Mouse (Mus musculus) testis, postnatal 14 days (tissue): ENCODE measurements at regions not wholly inside any gene's neighbourhood (a gene's known extent, or its start where the extent isn't known, plus 50 kb on each side); places are given as distances from the start of the nearest gene placed in this dataset.
A peak's percentile ranks its signal among the peaks of the same experiment; 100 is the strongest.

Experiments
- DNase-seq: peaks from one replicate; pipeline ENCODE4 v3.0.0; 2021; ENCODE audit warnings: low spot score

DNA sequence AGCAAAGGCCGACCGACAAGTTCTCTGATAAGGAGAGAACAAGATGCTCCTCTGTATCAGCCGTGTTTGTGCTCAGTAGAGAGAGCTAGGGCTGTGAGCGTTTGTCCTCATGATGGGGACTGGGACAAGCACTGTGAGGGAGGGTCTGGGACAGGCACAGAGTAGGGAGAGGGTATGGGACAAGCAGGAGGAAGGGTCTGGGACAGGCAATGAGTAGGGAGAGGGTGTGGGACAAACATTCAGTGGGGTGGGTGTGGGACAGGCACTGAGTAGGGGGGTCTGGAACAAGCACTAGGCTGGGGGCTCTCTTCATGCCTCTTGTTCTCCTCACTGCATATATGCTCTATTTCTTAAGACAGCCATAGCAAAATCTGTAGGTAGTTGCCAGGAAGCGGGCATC is 70.2 kb upstream of the Plcl2 start:
- peak; percentile 67 for DNase-seq

- peak; percentile 30 for DNase-seq
Observed at GRCm38 (mm10) chr17:50439365-50439764, 69.8 kb upstream of the Plcl2 start.

DNA sequence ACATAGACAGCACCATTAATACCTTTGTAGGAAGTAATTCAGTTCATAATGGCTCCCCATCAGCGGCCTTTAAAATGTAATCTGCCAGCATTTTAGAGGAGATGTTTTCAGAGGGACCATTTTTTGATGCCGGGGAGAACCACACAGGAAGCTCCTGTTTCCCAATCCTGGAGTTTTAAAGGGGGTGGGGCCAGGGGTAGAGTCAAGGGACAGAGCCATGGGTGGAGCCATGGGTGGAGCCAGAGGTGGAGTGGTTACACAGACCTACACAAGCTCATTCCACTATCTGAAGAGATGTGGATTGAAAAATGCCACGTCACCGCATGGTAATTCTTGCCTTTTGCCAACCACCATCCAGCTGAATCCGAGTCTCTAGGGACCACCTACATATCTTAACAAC is 67.1 kb upstream of the Plcl2 start:
- DNase-seq, result no peak

DNA sequence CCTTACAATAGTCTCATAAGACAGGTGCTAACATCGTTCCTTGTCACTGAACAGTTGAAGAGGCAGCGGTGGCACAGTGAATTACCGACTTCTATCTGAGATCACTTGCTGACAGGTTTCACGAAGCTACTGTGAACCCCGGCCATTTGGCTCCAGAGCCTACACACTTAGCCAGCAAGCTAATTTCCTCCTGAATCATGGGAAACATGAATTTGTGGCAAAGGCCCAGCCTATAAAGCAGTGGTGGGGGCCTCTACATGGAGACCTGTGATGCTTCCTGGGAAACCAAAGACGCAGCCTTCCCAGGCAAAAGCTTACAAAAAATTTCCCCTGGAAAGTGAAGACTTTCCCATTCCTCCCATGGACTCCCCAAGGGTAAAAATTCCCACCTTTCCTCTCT is 66.3 kb upstream of the Plcl2 start:
- DNase-seq, result no peak

DNA sequence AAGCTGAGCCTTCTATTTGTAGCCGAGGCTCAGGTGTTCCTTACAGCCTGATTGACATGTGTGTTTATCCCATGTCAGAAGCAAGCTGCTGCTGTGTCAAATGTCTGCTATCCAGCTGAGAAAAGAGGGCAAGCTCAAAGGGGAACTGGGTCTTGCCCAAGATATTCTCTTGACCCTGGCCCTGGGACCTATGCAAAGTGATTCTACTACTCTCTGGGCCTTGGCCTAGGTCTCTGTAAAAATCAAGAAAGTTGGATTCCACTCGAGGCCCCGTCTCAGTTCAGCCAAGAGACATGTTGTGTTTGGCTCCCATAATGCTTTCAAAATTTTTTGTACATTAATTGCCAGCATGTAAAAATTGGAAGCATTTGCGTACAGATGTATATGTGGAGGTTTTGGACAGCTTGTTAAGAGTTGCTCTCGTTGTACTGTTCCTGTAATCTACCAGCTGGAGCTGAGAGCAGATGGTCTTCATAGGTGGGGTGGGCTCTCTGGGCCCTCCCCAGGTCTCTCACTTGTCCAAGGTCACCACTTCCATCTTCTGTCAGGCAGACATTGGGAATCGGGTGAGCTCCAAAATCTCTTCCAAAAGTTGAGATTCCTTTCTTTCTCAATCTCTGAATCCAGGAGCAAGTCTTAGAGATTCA is 65.7 kb upstream of the Plcl2 start:
- no peak for DNase-seq

DNA sequence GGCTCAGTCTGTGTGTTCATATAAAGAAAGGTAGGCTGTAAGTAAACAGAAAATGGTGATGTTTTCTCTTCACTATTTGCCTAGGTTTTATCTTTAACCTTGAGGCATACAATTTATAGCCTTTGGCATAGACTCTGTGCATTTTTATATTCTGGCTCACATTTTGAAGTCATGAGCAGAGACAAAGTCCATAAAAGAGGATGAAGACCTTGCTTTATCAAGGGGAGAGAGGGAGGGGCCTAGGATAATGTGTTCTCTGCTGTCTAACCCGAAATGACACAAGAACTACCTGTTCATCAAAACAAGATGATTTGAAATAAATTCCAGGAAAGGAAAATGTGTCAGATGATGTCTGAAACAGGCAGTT is 65.2 kb upstream of the Plcl2 start:
- no peak for DNase-seq

GRCm38 (mm10) chr17:50448693-50449092 is 60.5 kb upstream of the Plcl2 start:
- no peak for DNase-seq

DNA sequence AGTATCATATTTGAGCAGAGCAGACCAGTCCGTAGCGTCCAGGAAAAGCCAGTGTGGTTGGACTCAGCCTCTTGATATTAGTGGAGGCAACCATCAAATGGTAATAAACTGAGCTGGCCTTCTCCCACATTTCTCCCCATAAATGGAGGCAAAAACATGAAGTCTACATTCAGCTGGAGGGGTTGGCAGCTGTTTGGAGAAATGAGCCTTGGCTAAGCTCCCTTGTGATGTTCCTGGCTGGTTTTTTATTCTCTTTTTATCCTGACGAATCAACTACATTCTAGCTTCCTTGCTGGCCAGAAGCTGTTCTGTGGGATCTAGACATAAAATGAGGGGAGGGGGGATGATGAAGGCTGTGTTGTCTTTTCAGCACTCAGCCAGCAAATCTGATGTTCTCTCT is 57.6 kb upstream of the Plcl2 start:
- DNase-seq, result no peak

GRCm38 (mm10) chr17:50453524-50453923 is 55.7 kb upstream of the Plcl2 start:
- no peak for DNase-seq

DNA sequence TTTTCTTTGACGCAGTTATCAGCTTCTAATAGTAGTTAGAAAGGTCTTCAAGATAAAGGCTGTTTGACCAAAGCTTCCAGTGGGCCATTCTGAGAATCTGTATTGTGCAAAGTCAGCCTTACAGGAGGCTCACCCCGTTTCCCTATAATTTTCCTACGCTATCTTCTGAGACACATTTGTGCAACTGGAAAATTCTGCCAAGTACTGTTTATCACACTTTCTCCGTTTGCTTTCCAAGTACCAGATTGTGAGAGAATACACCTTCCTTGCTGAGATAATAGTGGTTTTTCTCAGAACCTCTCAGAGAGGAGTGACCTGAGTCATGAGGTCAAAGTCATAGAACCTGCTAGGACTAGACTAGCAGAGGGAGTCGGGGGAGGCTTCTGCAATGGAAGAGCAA is 55.2 kb upstream of the Plcl2 start:
- no peak for DNase-seq

GRCm38 (mm10) chr17:50454917-50455316 is 54.3 kb upstream of the Plcl2 start:
- DNase-seq, result no peak

GRCm38 (mm10) chr17:50455719-50456118 is 53.5 kb upstream of the Plcl2 start:
- DNase-seq, result no peak

- DNase-seq, result no peak
Observed at GRCm38 (mm10) chr17:50457053-50457697, 52.0 kb upstream of the Plcl2 start.

DNA sequence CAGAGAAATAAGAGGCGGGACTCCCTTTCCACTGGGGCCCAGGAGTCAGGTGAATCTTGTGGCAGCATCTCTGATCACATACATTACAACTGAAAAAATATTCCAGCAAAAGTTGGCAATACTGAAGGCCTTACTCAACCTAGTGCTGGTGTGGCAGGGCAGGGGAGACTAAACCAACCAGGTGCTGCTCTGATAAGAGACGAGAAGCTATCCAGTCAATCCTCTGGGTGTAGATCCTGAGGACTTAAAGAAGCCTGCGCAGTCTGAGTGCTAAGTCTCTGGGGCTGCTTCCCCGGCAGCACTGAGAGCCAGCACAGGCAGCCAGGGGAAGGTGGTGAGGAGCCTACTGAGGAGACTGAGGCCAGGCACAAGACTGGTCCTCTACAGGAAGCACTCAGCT is 51.0 kb upstream of the Plcl2 start:
- DNase-seq, result no peak
